Mouse (Mus musculus) MEL (cell line): ENCODE results near the gene Acad10.
A peak's percentile ranks its signal among the peaks of the same experiment; 100 is the strongest.
"Not testable (repeated sequence)": the region's sequence is repeated elsewhere in the genome, so short reads cannot be mapped to it uniquely, and the experiment has no call there.

Experiments
- CHD2 ChIP-seq: IDR thresholded peaks from 2 replicates; pipeline ENCODE4 v1.6.1; 2011; ENCODE audit warnings: low read length, improper control_type of control experiment
- CTCF ChIP-seq, 3 experiments: IDR thresholded peaks in 2 of 3; conservative IDR thresholded peaks in 1 of 3; 2 replicates each; pipeline ENCODE4 v1.5.1; 2011 to 2012; ENCODE audit warnings: low read length in 3 of 3, low read depth in 2 of 3, mild to moderate bottlenecking in 2 of 3, improper control_type of control experiment in 1 of 3, inconsistent platforms in 1 of 3, mixed read lengths in 1 of 3, moderate library complexity in 1 of 3; ENCODE audit not compliant: control insufficient read depth in 1 of 3, insufficient read depth in 1 of 3, poor library complexity in 1 of 3, severe bottlenecking in 1 of 3
- EP300 ChIP-seq, 2 experiments: IDR thresholded peaks; 2 replicates each; pipeline ENCODE4 v1.6.1; 2011; ENCODE audit warnings: improper control_type of control experiment in 2 of 2, low read length in 2 of 2, low read depth in 1 of 2, mild to moderate bottlenecking in 1 of 2
- JUND ChIP-seq: IDR thresholded peaks from 2 replicates; pipeline ENCODE4 v1.6.1; 2011; ENCODE audit warnings: low read depth, mild to moderate bottlenecking, improper control_type of control experiment, low read length
- MXI1 ChIP-seq: IDR thresholded peaks from 2 replicates; pipeline ENCODE4 v1.6.1; 2011; ENCODE audit warnings: mild to moderate bottlenecking, low read depth, low read length, improper control_type of control experiment
- POLR2A ChIP-seq, 2 experiments: IDR thresholded peaks; 2 replicates each; pipeline ENCODE4 v1.6.1; 2011 to 2012; ENCODE audit warnings: low read length in 2 of 2, mild to moderate bottlenecking in 2 of 2, control low read depth in 1 of 2, improper control_type of control experiment in 1 of 2, low read depth in 1 of 2, moderate library complexity in 1 of 2; ENCODE audit not compliant: control insufficient read depth in 1 of 2, insufficient read depth in 1 of 2, poor library complexity in 1 of 2
- USF1 ChIP-seq: IDR thresholded peaks from 2 replicates; pipeline ENCODE4 v1.6.1; 2014; ENCODE audit warnings: low read depth, mild to moderate bottlenecking, inconsistent platforms, low read length, improper control_type of control experiment, moderate library complexity

GRCm38 (mm10) chr5:121631106-121631647, 29.1 kb downstream of the Acad10 start:
- TF ChIP-seq MXI1; POLR2A (IDR thresholded peaks at IDR 0.05; ENCODE audit: control insufficient read depth in 1 of 2, insufficient read depth in 1 of 2, low read depth in 1 of 2, low read length in 2 of 2, poor library complexity in 1 of 2); CHD2; EP300 (IDR thresholded peaks at IDR 0.05; ENCODE audit: low read depth in 1 of 2, low read length in 2 of 2); JUND; USF1: not testable (repeated sequence)
- peak in 1 of 3 experiments; percentile 18; a peak in 1 of 6 replicates for TF ChIP-seq CTCF (IDR thresholded peaks at IDR 0.05 in 2 of 3, conservative IDR thresholded peaks at IDR 0.05 in 1 of 3; ENCODE audit: control insufficient read depth in 1 of 3, insufficient read depth in 1 of 3, low read depth in 2 of 3, low read length in 3 of 3, poor library complexity in 1 of 3, severe bottlenecking in 1 of 3)
